Mouse (Mus musculus) inflammation-experienced regulatory T-cells, adult 6 months (primary cell): Measurements from ENCODE around the gene Stk38l. TPM values are rescaled to one million over a fixed set of nuclear protein-coding genes. Genes with fewer than 3 reads are reported as not detected.
A peak's percentile ranks its signal among the peaks of the same experiment; 100 is the strongest.

Experiments
- ATAC-seq: one replicate; pipeline ENCODE4 v1.8.0; 2017
- polyA plus RNA-seq, 3 experiments: library from polyadenylated mRNA; unstranded; fragments of 100-300 nt; shearing (Covaris generic); gene quantifications; one replicate each; pipeline ENCODE4 v1.2.1; 2017

The Stk38l gene
- 10 to 100 TPM; 10.7 to 32.2 (median 22.0) TPM for polyA plus RNA-seq

- peak; percentile 88 for ATAC-seq
Measured at GRCm38 (mm10) chr6:146724581-146725383, at the start of gene Stk38l. Stk38l (plus strand) TSS chr6:146724995.

- ATAC-seq, result no peak
Measured at GRCm38 (mm10) chr6:146676904-146677303, 47.9 kb upstream of the Stk38l start.

DNA sequence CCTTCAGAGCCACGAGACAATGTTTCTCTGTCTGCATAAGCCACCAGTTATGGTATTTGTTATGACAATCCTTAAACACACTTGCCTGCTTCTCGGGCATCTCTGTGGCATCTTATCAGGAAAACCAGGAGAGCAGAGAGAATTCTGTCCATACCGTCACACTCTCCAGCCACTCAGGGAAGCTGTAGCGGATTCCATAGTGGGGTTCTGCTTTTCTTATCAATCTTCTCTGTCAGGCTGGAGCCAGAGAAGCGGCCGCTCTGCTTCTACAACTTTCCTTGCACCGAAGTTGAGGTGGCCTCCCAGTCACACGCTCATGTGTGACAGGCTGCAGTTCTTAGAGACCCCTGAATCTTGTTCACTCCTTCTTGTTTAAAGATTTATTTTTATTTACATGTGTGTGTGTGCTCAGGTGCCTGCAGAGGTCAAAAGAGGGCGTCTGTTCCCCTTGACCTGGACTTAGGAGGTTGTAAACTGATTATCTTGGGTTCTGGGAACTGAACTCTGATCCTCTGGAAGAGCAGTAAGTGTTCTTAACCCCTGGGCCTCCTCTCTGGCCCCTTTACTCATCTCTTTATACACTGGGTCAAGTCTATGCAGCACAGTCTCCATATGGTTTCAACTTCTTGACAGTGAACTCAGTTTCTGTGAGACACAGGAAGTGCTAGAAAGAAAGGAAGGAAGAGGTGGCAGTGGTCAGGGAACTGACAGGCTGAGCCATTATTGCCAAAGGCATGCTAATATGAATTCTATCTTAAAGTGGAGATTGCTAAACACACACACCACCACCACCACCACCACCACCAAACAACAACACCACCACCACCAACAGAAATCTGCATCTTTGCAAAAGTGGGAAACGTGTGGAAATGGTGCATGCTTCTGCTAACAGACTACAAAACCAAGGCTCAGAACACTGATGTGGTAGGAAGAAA, 46.4 kb upstream of the Stk38l start:
- ATAC-seq, result no peak

DNA sequence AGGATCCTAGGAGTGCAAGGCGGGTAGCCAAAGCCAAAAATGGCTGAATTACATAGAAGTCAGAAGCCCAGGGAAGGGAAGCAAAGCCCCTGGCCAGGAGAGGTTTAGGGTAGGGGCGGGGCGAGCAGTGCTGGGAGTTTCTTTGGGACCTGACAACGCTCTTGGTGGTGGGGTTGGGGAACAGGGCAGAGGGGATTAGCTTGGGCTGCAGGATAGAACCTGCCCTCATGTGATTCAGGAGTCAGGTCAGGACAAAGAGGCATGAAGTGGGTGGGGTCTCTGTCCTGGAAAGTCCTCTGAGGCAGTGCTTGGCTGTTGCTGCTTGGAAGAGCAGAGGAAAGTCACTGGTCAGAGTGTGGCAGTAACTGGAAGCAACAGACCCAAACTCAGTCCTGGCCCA, 40.9 kb upstream of the Stk38l start:
- no peak for ATAC-seq

DNA sequence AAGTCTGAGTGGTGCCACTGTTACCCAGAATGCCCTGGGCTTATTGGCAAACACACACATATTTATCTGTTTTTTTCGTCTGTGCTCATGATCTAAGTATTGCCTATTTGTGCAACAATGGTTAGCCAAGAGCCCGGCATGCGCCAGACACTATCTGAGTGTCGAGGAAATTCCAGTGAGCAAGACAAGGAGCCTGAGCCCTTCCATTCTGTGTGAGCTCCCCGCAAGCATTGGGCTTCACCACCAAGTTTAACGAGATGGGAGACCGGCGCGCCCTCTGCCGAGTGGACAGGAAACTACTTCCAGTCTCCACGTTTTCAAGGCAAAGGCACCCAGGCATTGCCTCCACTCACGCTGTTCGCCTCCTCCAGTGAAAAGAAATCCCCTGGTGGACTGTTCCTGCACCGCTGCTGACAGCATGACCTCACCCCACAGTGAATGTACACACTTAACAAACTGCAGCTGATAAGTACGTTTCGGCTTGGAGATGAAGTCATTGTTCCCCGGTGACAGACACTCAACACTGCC, 39.0 kb upstream of the Stk38l start:
- peak; percentile 78 for ATAC-seq

- ATAC-seq, result peak; percentile 56
Measured at GRCm38 (mm10) chr6:146686463-146687196, 38.2 kb upstream of the Stk38l start.

DNA sequence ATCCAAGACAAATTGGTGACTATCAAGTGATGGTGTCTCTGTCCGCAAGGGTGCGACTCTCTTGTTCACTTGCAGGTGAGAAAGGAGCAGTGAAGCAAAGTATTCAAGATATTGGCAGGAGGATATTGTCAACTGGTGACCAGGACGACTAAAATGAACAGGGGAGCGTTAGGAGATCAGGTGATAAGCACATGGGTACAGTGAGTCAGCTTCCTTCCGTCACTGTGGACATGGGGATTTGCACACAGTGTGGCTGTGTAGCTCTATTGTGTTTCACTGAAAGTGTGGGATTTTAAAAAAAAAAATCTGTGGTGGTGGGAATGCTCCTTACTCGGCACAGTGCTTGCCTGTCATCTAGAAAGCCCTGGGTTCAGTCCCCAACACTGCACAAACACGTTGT, 36.8 kb upstream of the Stk38l start:
- ATAC-seq, result no peak

DNA sequence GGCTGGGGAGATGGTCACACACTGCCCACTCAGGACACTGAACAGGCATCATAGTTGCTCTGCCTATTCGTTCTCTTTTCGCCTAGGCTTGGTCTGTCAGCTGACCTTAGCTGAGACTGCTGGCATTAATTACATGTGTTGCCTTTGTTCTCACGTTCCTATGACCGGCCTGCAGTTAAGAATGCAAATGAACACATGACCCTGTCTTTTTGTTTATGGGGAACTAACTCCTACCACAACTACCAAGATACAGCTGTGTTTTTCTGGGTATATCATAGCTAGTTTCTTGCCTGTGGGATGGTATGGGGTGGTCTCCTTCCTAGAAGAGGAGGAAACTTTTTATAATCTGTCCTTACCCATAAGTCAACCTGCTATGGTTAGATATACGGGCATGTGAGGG, 35.9 kb upstream of the Stk38l start:
- ATAC-seq, result no peak

DNA sequence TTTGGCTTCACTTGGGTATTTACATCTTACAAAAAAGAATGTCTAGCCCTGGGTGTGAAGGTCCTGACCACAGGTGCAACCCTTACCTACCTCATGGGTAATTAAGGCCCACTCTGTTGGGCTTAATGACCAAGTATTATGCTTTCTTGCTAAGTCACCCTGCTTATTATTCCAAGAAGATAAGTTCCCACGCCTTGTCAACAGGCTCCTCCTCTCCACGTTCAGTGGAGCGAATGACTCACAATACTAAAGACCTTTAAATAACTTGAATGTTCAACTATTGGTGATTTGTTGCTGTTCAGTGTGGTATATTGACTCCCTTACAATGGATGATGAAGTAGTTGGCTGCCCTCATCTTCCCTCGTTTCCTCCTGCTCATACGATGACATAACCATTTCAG, 27.0 kb upstream of the Stk38l start:
- ATAC-seq, result peak; percentile 61

- ATAC-seq, result no peak
Measured at GRCm38 (mm10) chr6:146698376-146698775, 26.4 kb upstream of the Stk38l start.

DNA sequence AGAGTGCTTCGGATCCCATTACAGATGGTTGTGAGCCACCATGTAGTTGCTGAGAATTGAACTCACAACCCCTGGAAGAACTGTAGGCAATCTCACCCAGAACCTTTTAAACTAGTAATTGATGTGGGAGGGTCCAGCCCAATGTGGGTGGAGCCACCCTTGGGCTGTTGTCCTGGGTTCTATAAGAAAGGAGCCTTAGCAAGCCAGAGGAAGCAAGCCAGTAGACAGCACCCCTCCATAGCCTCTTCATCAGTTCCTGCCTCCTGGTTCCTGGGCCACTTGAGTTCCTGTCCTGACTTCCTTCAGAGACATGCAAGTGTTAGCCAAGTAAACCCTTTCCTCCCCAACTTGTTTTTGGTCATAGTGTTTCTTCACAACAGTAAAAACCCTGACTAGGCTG, 24.3 kb upstream of the Stk38l start:
- ATAC-seq, result no peak

GRCm38 (mm10) chr6:146702126-146702881, 22.5 kb upstream of the Stk38l start:
- ATAC-seq, result peak; percentile 78

GRCm38 (mm10) chr6:146703351-146703750, 21.4 kb upstream of the Stk38l start:
- no peak for ATAC-seq

DNA sequence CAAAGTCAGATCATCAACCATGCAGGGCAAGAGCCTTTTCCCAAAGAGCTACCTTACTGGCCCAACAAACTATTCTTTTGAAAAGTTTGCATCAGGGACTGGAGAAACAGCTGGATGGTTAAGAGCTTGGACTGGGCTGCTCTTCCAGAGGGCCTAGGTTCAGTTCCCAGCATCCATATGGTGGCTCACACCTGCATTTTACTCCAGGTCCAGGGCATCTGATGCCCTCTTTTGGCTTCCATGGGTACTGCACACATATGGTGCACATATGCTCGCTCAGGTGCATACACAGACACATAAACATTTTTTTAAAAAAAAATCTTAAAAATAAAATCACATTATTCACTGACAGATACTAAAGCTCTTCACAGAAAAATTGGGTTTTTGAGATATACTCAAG, 19.2 kb upstream of the Stk38l start:
- ATAC-seq, result no peak

- no peak for ATAC-seq
Measured at GRCm38 (mm10) chr6:146719606-146720005, 5.2 kb upstream of the Stk38l start.

GRCm38 (mm10) chr6:146723805-146724204, 990 bp upstream of the Stk38l start:
- ATAC-seq, result no peak

DNA sequence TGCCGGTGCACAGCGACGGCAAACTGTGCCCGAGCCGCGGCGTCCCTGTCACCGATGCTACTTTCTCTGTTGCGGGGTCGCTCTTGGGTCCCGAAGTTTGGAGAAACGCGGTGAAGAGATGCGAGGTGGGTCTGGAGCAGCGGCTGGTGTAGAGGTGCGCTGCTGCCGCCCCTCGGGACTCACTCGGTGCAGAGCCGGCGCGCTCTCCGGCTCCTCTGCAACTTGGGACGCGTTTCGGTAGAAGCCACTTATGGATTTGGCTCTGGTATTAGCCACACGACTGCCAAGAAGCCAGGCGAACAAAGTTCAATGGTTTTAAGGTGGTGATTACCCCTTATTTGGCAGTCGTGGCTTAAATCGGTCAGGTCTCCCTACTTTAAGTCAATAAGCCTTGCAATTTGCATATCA, 593 bp downstream of the Stk38l start:
- peak; percentile 29 for ATAC-seq

GRCm38 (mm10) chr6:146731031-146731430, 6.2 kb downstream of the Stk38l start:
- ATAC-seq, result no peak

- no peak for ATAC-seq
Measured at GRCm38 (mm10) chr6:146731692-146732091, 6.9 kb downstream of the Stk38l start.

DNA sequence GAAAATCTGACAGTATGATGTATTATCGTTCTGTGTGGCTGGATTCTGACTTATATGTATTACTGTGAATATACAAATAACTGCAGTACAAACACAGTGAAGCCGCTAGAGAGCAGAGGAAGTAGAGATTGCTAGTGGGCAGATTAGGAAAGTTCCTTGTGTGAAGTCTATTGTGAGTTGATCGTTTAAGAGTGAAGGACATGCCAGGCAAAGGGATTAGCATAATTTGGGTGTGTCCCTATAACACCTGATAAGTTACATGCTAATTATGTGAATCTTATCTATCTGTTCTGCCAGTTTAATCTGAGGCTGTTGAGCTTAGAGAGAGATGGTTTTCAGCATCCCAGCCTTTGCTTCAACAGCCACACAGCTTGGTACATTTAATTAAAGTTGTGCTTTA, 7.4 kb downstream of the Stk38l start:
- ATAC-seq, result peak; percentile 42

DNA sequence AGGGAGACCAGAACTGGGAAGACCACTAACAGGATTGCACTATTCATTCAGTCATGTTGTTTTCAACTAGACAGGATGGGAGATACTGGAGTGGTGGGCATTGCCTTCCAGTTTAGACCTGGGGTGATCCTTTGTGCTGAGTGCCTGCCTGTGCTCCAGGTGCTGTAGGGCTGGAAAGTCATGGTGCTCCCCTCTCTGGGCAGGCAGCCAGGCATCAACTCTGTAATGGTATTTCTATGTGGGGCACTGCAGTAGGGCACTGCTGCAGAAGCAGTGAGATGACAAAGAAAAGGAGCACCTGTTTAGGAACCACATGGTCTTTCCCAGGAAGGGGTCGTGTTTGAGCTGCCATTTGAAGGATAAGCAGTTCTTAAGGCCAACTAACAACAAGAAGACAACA, 7.9 kb downstream of the Stk38l start:
- no peak for ATAC-seq

- no peak for ATAC-seq
Measured at GRCm38 (mm10) chr6:146733554-146733953, 8.8 kb downstream of the Stk38l start.
